Mouse (Mus musculus) CD4-positive, CD25-positive, alpha-beta regulatory T cell, adult 4 months (primary cell): ENCODE data around the gene Dhodh. TPM values are rescaled to one million over a fixed set of nuclear protein-coding genes. Genes with fewer than 3 reads are reported as not detected.

ENCODE experiments used
- ATAC-seq: one replicate; pipeline ENCODE4 v1.8.0; 2017
- polyA plus RNA-seq, 2 experiments: library from polyadenylated mRNA; unstranded; fragments of 100-300 nt; shearing (Covaris generic); gene quantifications; one replicate each; pipeline ENCODE4 v1.2.1; 2017

Gene Dhodh
- 10 to 100 TPM; 39.2 to 46.8 TPM for polyA plus RNA-seq

- peak; percentile 96 for ATAC-seq
Observed at GRCm38 (mm10) chr8:109608271-109609152, at the start of gene Dhodh. Gene Dhodh, minus strand, starts transcription at chr8:109608673.

- ATAC-seq: no peak
Observed at GRCm38 (mm10) chr8:109656860-109657259, 48.4 kb upstream of the Dhodh start.

GRCm38 (mm10) chr8:109650801-109651200 is 42.3 kb upstream of the Dhodh start:
- no peak for ATAC-seq

GRCm38 (mm10) chr8:109648469-109648868 is 40.0 kb upstream of the Dhodh start:
- ATAC-seq: no peak

GRCm38 (mm10) chr8:109647331-109647730 is 38.9 kb upstream of the Dhodh start:
- no peak for ATAC-seq

- ATAC-seq: no peak
Observed at GRCm38 (mm10) chr8:109641236-109641635, 32.8 kb upstream of the Dhodh start.

GRCm38 (mm10) chr8:109640410-109640809 is 31.9 kb upstream of the Dhodh start:
- no peak for ATAC-seq

GRCm38 (mm10) chr8:109638851-109639250 is 30.4 kb upstream of the Dhodh start:
- no peak for ATAC-seq

GRCm38 (mm10) chr8:109635146-109635545 is 26.7 kb upstream of the Dhodh start:
- ATAC-seq: no peak

- no peak for ATAC-seq
Observed at GRCm38 (mm10) chr8:109632498-109632897, 24.0 kb upstream of the Dhodh start.

GRCm38 (mm10) chr8:109628638-109629037 is 20.2 kb upstream of the Dhodh start:
- no peak for ATAC-seq

- no peak for ATAC-seq
Observed at GRCm38 (mm10) chr8:109615569-109615968, 7.1 kb upstream of the Dhodh start.

GRCm38 (mm10) chr8:109614243-109615210 is 6.1 kb upstream of the Dhodh start, which contains the start of gene Pkd1l3:
Gene Pkd1l3, plus strand, starts transcription at chr8:109614517.
- ATAC-seq: peak; percentile 85

- no peak for ATAC-seq
Observed at GRCm38 (mm10) chr8:109609153-109609502, 655 bp upstream of the Dhodh start.

- ATAC-seq: no peak
Observed at GRCm38 (mm10) chr8:109607650-109608049, 823 bp downstream of the Dhodh start.

- ATAC-seq: no peak
Observed at GRCm38 (mm10) chr8:109606725-109607124, 1.7 kb downstream of the Dhodh start.

- ATAC-seq: peak; percentile 75
Observed at GRCm38 (mm10) chr8:109595854-109596253, 12.6 kb downstream of the Dhodh start.

GRCm38 (mm10) chr8:109593117-109593788 is 15.2 kb downstream of the Dhodh start:
- no peak for ATAC-seq

GRCm38 (mm10) chr8:109592164-109592563 is 16.3 kb downstream of the Dhodh start:
- no peak for ATAC-seq

GRCm38 (mm10) chr8:109591367-109591766 is 17.1 kb downstream of the Dhodh start:
- ATAC-seq: no peak

- no peak for ATAC-seq
Observed at GRCm38 (mm10) chr8:109590901-109591300, 17.6 kb downstream of the Dhodh start.

- no peak for ATAC-seq
Observed at GRCm38 (mm10) chr8:109586972-109587504, 21.4 kb downstream of the Dhodh start.
